Mouse (Mus musculus) lung, postnatal 25 days (tissue): ENCODE data around the gene Eif4g3.

Experiments used
- DNase-seq: peaks from one replicate; pipeline ENCODE4 v3.0.0; 2022; ENCODE audit warnings: low spot score

Eif4g3 gene

GRCm38 (mm10) chr4:138102413-138102812 lies 109.6 kb downstream of the Eif4g3 start:
- DNase-seq: no peak

GRCm38 (mm10) chr4:138104967-138105366 lies 112.1 kb downstream of the Eif4g3 start:
- no peak for DNase-seq

- peak; percentile 85 for DNase-seq
These were observed 114.9 kb downstream of the Eif4g3 start for GRCm38 (mm10) chr4:138107441-138108409.

GRCm38 (mm10) chr4:138108541-138108940 lies 115.7 kb downstream of the Eif4g3 start:
- DNase-seq: no peak

- DNase-seq: no peak
These were observed 116.5 kb downstream of the Eif4g3 start for GRCm38 (mm10) chr4:138109332-138109731.

GRCm38 (mm10) chr4:138111858-138112257 lies 119.0 kb downstream of the Eif4g3 start:
- DNase-seq: no peak

- no peak for DNase-seq
These were observed 126.9 kb downstream of the Eif4g3 start for GRCm38 (mm10) chr4:138119740-138120139.

GRCm38 (mm10) chr4:138124046-138124445 lies 131.2 kb downstream of the Eif4g3 start:
- DNase-seq: no peak

GRCm38 (mm10) chr4:138127371-138127770 lies 134.5 kb downstream of the Eif4g3 start:
- DNase-seq: no peak

GRCm38 (mm10) chr4:138127781-138128180 lies 135.0 kb downstream of the Eif4g3 start:
- no peak for DNase-seq

- no peak for DNase-seq
These were observed 137.3 kb downstream of the Eif4g3 start for GRCm38 (mm10) chr4:138130149-138130548.

GRCm38 (mm10) chr4:138131226-138131625 lies 138.4 kb downstream of the Eif4g3 start:
- no peak for DNase-seq

- DNase-seq: no peak
These were observed 138.9 kb downstream of the Eif4g3 start for GRCm38 (mm10) chr4:138131716-138132115.

- DNase-seq: no peak
These were observed 140.5 kb downstream of the Eif4g3 start for GRCm38 (mm10) chr4:138133360-138133759.

GRCm38 (mm10) chr4:138137336-138137735 lies 144.5 kb downstream of the Eif4g3 start:
- no peak for DNase-seq

- DNase-seq: no peak
These were observed 145.0 kb downstream of the Eif4g3 start for GRCm38 (mm10) chr4:138137804-138138203.

GRCm38 (mm10) chr4:138138219-138138618 lies 145.4 kb downstream of the Eif4g3 start:
- no peak for DNase-seq

GRCm38 (mm10) chr4:138141358-138141757 lies 148.5 kb downstream of the Eif4g3 start:
- no peak for DNase-seq

- no peak for DNase-seq
These were observed 154.4 kb downstream of the Eif4g3 start for GRCm38 (mm10) chr4:138147176-138147575.

GRCm38 (mm10) chr4:138149977-138150376 lies 157.2 kb downstream of the Eif4g3 start:
- no peak for DNase-seq

- DNase-seq: no peak
These were observed 158.4 kb downstream of the Eif4g3 start for GRCm38 (mm10) chr4:138151226-138151625.

- DNase-seq: peak; percentile 18
These were observed 161.2 kb downstream of the Eif4g3 start for GRCm38 (mm10) chr4:138153980-138154379.

GRCm38 (mm10) chr4:138160918-138161317 lies 168.1 kb downstream of the Eif4g3 start:
- DNase-seq: no peak

- no peak for DNase-seq
These were observed 168.7 kb downstream of the Eif4g3 start for GRCm38 (mm10) chr4:138161550-138161949.
